Mouse (Mus musculus) layer of hippocampus, adult 2 months (tissue): ENCODE measurements at regions not wholly inside any gene's neighbourhood (a gene's known extent, or its start where the extent isn't known, plus 50 kb on each side); places are given as distances from the start of the nearest gene placed in this dataset.

Experiments
- DNase-seq, 2 experiments: peaks; one replicate each; pipeline ENCODE4 v3.0.0; 2022; ENCODE audit warnings: low spot score in 2 of 2
- H3K27ac ChIP-seq: fragments of 200-600 bp; 2 replicates; pipeline ENCODE4 v1.8.1; 2022
- H3K4me3 ChIP-seq: fragments of 200-600 bp; 2 replicates; pipeline ENCODE4 v1.8.1; 2022; ENCODE audit warnings: mild to moderate bottlenecking
- CTCF ChIP-seq: fragments of 200-600 bp; conservative IDR thresholded peaks from 2 replicates; pipeline ENCODE4 v1.8.1; 2022; ENCODE audit warnings: antibody characterized with exemption, mild to moderate bottlenecking, moderate library complexity

- TF ChIP-seq CTCF: peak; percentile 78
- Histone ChIP-seq H3K27ac (no peak overlapping the region), H3K4me3 (no peak overlapping the region)
- peak; percentile 26 to 48 for DNase-seq
Measured at GRCm38 (mm10) chr12:42987018-42987606, 1223.0 kb downstream of the Dnajb9 start.

GRCm38 (mm10) chr12:42986505-42986904 lies 1223.6 kb downstream of the Dnajb9 start:
- H3K27ac ChIP-seq: no peak overlapping the region
- no peak for TF ChIP-seq CTCF
- DNase-seq: no peak
- no peak overlapping the region for H3K4me3 ChIP-seq

- no peak for TF ChIP-seq CTCF
- Histone ChIP-seq H3K27ac (no peak overlapping the region), H3K4me3 (no peak overlapping the region)
- DNase-seq: no peak
Measured at GRCm38 (mm10) chr12:42986096-42986495, 1224.0 kb downstream of the Dnajb9 start.

- no peak overlapping the region for H3K27ac ChIP-seq
- no peak overlapping the region for H3K4me3 ChIP-seq
- no peak for TF ChIP-seq CTCF
- DNase-seq: no peak
Measured at GRCm38 (mm10) chr12:42978828-42979227, 1231.3 kb downstream of the Dnajb9 start.

DNA sequence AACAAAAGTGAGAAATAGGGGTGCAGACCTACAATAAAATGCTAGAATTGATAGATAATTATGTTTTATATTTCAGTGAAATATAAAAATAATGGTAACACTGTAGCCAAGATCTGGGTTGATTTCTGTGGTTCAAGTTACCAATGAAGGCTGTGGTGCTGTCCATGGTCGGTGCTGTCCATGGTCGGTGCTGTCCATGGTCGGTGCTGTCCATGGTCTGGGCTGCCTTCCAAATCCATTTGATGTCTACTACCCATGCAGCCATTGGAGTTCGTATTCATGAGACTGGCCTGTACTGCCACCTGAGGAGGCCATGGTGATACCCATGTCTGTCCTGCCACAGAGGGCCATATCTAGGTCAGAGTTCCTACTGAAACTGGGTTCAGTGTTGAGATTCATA lies 1237.4 kb downstream of the Dnajb9 start:
- Histone ChIP-seq H3K27ac (no peak overlapping the region), H3K4me3 (no peak overlapping the region)
- no peak for TF ChIP-seq CTCF
- no peak for DNase-seq

DNA sequence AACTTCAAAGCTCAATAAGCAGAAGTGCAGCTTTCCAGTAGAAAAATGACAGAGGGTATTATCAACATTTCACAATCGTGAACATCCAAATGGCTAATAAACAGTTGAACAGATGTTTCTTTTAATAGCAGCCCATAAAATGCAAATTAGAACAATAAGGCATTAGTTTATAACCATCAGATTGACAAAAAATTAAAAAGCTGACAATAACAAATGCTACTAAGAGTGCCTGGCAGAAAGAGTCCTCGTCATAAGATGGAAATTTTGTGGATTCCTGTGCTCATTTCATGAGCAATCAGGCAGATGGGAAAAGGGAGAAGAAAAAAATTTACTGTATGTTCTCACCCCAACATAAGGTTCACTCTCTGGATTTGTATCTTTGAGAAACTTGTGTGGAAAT lies 1248.6 kb downstream of the Dnajb9 start:
- DNase-seq: peak; percentile 13 to 34
- H3K4me3 ChIP-seq: no peak overlapping the region
- peak overlapping the region; percentile 51; the same call in 1 of the 2 replicates for H3K27ac ChIP-seq
- no peak for TF ChIP-seq CTCF

GRCm38 (mm10) chr12:42947961-42948360 lies 1262.2 kb downstream of the Dnajb9 start:
- no peak overlapping the region for H3K4me3 ChIP-seq
- no peak for DNase-seq
- TF ChIP-seq CTCF: no peak
- no peak overlapping the region for H3K27ac ChIP-seq

DNA sequence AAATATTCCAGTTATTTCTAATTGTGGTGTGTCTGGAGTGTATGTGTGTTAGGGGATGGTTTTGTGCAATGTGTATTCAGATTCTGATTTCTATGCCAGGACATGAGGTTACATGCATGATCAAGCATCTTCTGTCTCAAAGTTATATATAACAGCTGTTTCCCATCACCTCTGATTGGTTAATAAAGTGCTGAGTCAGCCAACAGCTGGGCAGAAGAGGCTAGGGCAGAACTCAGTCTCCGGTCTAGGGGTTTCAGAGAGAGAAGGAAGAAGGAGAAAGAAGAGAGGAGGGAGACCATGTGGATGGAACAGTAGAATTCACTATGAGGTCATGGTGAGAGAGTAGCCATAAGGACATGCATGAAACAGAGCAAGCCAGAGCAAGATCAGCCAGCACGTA lies 1295.8 kb downstream of the Dnajb9 start:
- Histone ChIP-seq H3K27ac (no peak overlapping the region), H3K4me3 (no peak overlapping the region)
- no peak for TF ChIP-seq CTCF
- no peak for DNase-seq
